Mouse (Mus musculus): Measurements from ENCODE around the gene Abcb11. TPM values are rescaled to one million over a fixed set of nuclear protein-coding genes. Genes with fewer than 3 reads are reported as not detected.
A peak's percentile ranks its signal among the peaks of the same experiment; 100 is the strongest.
"Not testable (repeated sequence)": the region's sequence is repeated elsewhere in the genome, so short reads cannot be mapped to it uniquely, and the experiment has no call there.

Gene Abcb11
- not detected in 2 replicates for total RNA-seq (2015)
- not detected in 2 replicates for total RNA-seq (2017)

DNA sequence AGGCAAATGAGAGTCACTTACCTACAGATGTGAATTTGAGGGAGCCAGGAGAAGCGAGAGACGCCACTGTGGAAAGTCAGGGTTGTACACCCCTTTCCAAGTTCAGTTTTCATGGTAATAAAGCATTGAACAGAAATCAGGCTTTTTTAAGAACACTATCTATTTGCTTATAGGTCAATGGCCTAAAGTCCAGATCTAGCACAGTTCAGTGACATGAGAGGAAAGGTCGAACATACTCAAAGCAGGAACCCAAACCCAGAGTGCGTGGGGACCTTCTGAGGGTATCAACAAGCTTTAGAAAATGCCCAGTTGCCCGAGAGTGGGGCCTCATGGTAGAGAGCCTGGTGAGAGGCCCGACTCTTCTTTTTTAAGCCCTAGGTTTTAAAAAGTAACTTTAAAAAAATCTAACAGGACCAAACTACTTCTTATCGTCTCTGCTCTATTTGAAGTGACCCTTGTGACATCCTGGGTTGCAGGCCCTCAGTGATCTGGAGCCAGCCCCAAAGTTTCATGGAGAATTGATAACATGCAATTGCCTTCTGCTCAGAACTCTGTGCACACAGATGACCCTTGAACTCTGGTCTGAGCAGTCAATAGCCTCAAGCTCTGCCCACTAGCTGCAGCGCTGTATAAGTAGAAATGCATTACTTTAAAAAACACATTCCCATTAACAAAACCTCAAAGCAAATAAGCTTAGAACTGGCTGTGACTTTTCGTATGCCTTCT is at the start of gene Abcb11:
TSS of gene Abcb11 (minus strand) at position 121 of the 726 bp plus-strand sequence.
- no peak for ATAC-seq (replicated peaks; ENCODE audit: poor library complexity)

DNA sequence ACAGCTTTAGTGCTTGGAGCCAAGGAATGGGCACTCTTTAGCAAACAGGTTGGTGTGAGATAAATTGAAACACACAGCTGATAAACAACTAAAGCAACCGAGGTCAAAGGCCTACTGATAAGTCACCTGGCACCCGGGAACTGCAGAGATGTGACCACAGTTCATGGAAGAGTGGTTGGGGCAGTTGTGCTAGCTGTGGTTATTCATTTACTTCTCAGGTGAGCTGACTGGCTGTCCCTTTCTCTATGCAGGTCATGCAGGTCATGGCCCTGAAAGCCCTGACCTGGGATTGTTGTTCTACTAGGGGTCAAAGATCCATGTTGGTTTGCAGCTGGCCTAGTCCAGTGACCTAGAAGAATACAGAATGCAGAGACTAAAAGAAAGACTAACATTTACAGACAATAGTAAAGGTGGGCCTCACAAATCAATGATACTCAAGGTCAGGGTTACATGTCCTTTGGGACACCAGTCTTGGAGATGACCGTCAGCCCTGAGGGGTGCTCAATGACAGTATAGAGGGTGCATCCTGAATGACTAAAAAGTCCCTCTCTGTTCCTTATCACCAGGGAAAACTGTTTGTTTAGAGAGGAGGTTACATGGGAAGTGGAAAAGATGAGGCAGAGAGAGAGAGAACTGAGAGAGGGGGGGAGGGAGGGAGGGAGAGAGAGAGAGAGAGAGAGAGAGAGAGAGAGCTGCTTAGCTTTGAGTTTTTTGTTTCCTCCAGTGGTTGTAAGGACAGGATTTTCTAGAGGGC is 43.9 kb upstream of the Abcb11 start:
- ATAC-seq (replicated peaks; ENCODE audit: poor library complexity), result no peak

DNA sequence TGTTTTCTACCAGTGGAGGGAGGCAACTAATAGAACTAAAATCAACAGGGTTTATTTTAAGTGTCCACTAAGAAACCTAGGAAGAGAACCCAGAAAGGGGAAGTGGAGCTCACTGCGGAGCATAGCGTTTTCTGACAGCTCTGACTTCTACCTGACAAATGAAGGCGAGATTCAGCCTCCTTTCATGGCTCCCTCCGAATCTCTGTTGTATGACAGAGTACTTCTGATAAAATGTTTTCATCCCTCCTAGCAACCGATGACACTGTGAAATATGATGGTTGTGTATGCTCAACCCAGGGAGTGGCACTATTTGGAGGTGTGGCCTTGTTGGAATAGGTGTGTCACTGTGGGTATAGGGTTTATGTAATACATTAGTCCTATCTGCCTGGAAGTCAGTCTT is 40.4 kb upstream of the Abcb11 start:
- ATAC-seq (replicated peaks; ENCODE audit: poor library complexity), result peak; percentile 19

DNA sequence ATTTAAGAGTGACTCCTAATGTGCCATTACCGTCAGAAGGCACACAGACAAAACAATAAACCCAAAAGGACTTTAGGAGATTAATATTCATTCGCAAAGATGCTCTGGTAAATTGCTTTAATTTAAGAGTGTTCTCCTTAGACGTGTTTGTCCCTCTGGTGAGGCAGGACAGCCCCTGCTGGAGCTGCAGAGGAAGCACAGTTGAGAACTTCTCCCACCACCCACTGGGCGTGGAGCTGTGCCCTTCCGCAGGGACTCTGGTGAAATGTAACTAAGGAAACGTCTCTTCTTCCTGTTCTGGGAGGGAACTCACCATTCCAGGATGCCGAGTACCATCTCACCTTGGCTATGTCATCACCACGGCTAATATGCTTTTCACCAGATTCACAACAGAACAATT is 39.3 kb upstream of the Abcb11 start:
- peak; percentile 74 for ATAC-seq (replicated peaks; ENCODE audit: poor library complexity)

DNA sequence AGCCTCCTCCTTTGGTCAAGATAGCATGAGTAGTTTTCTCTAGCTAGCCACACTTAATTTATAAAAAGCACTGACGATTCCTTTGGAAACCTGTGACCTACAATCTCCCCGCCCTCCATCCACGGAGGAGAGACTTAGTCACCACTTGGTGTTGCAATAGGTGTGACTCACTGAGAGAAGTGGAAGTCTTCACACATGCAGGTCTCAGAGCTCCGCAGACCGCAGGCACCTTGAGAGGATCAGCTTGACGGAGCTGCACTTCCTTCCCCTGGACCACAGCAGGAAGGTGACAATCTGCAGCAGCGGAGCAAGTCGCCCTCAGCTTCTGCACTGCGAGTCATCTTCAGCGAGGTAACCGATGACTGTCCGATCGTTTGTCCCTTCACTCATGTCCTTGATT is 37.9 kb upstream of the Abcb11 start, which contains the start of gene Dhrs9:
TSS of gene Dhrs9 (plus strand) at position 165 of the 400 bp plus-strand sequence.
- peak; percentile 96 for ATAC-seq (replicated peaks; ENCODE audit: poor library complexity)

DNA sequence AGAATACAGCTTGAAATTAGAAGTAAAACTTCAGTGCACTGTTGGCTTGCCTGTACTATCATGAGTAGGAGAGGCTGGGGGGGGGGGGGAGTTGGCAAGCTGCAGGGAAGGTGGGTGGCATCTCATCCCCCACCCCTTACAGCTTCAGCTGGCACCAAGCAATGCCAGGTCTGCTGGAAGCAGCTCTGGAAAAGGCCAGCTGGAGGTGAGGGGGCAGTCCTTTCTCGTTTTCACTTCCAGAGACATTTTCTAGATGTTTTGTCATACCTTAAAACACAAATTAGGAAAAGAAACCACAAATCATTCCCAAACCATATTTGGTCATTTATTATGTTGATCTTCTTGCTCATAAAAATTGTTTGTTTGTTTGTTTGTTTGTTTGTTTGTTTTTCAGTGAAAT is 37.4 kb upstream of the Abcb11 start:
- no peak for ATAC-seq (replicated peaks; ENCODE audit: poor library complexity)

DNA sequence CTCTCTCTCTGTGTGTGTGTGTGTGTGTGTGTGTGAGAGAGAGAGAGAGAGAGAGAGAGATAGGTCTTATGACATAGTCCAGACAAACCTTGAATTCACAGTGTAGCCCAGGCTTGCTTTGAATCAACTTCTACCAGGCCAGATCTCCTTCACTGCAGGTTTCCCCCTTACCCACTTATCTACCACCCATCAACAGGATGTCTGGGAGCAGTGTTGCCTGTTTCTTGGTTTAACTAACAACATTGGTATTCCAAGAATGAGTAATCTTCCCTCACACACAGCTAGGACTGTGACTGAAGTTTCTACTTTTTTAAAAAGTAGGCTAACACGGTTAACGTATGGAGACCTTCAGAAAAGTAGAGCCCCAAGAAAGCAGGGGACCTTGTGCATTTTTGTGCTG is 34.4 kb upstream of the Abcb11 start:
- no peak for ATAC-seq (replicated peaks; ENCODE audit: poor library complexity)

DNA sequence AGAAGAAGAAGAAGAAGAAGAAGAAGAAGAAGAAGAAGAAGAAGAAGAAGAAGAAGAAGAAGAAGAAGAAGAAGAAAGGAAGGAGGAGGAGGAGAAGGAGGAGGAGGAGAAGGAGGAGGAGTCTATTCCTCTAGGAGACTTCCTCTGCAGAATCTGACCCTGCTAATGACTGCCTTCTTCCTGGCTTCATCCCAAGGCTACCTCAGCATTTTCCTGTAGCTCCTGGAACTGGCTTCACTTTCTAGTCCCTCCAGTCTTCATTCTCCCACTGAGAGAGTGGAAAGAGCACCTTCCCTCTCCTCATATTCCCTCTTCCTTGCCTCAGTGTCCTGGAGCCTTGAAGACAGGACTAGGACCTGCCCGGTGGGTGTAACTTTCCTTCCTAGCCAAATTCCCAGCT is 22.9 kb upstream of the Abcb11 start:
- ATAC-seq (replicated peaks; ENCODE audit: poor library complexity), result no peak

DNA sequence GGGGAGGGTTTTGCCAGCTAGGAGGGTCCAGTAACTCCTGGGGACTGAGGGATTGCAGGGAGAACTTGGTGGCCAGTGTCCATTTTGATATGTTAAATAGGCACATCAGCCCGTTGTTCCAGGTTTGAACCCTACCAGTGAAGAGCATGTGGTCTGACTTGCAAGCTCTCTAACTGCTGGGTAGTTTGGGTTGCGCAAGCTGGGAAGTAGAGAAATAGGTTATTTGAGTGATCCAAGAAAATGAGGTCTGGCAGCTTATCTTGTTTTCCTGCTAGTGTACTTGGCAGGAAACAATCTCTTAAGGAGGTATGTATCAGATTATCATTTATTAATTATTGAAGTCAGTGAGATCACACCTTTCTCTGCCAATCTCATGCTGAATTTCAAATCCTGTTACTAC is 22.4 kb upstream of the Abcb11 start:
- no peak; the same call in 1 of the 2 replicates for ATAC-seq (replicated peaks; ENCODE audit: poor library complexity)

DNA sequence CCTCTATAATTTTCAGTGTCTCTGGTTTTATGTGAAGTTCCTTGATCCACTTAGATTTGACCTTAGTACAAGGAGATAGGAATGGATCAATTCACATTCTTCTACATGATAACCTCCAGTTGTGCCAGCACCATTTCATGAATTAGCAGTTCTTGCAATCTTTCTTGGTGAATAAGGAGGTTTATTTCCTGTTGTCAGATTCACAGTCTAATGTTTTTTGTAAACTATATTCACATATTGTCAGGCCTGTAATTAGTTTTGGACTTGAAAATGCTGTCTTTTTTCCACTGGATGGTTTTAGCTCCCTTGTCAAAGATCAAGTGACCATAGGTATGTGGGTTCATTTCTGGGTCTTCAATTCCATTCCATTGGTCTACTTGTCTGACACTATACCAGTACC is 13.0 kb upstream of the Abcb11 start:
- ATAC-seq (replicated peaks; ENCODE audit: poor library complexity), result peak; percentile 100

DNA sequence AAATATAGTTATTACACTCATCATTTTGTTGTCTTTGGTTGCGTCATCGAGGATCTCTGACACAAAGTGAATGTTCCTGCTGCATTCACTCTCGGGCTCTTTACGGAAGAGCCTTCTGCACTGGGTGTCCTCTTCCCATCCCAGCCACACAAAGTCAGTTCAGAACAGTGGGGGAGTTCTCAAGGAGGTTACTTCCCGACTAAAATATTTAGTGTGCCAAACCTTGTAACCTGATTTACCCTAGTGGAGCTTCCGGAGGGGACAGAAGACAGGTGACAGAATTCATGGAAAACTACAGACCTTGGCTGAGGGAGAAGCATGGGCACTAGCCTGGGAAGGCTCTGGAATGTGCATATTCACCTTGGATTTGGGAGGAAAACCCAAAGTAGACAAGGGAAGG is 910 bp downstream of the Abcb11 start:
- ATAC-seq (replicated peaks; ENCODE audit: poor library complexity), result no peak

DNA sequence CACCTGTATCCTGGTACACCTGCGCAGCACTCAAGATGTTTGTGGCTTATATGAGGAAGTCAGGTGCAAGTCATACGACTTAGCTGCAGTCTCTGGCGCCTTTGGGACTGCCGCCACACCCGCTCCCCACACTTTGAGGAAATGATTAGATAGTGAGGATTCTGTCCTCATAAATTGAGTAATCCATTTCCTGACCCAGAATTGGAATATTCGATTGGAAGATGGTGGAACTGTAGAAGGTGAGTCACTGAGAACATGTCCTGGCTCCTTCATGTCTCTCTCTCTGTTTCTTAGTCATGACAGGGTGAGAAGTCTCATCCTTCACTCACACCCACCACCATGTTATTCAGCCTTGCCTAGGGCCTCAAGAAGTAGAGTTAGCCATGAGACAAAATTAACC is 10.9 kb downstream of the Abcb11 start:
- ATAC-seq (replicated peaks; ENCODE audit: poor library complexity), result not testable (repeated sequence)

DNA sequence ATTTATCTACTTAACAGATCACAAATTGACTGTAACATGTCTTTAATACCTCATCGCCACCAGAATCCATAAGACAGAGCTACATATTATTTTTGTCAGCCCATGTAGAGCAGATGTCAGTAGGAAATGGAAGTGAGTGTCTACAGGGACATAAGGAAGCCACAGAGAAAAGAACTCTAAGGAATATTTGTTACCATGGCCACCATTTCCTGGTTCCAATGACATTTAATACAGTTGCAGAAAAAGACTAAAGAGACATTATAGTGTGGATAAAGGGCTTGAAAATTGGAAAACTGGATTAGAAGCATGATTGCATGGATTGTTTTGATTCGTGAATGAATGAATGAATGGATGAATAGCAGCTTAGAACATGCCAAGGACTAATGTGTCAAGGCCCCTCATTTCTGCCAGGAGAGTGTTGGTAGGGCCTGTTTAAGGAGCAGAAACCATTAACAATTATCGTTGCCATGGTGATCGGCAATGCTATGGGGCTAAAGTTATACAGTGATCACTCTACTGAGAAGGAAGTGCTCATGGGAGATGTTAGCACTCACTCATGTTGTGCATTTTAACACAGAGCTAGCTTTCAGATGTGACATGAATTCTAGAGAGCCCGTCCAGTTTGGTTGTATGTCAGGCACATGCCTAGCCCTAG is 13.8 kb downstream of the Abcb11 start:
- no peak for ATAC-seq (replicated peaks; ENCODE audit: poor library complexity)

DNA sequence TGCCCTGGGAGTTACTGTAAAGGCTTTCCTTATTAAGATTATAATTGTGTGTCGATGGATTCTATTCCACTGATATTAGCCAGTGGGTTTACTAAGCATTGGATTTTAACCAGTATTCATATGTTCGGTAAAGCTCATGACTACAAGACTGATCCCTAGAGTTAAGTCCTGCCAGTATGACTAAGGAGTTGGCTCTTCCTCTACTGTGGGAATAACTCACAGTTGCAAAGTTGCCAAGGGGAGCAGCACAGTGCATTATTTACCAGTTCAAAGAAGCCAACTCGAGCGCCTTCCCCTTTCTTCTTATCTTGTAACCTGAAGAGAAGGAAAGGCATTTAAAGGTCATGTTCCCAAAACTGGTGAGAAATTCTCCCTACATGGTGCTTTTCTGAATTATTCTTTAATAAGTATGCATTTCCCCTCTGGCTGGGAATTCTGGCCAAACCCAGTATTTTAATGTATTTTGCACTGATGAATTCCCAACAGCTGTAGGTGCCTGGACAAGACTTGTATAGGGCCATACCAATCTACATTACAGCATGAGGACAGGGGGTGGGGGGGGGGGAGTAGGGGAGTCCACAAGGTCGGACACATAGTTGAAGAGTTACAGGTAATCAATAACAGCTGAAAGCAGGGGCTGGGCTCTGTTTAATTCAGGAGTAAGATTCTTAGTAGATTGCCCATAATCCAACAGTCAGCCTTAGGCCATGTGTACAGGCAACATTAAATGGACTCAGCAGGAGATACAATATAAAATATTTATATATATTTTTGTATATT is 17.3 kb downstream of the Abcb11 start:
- ATAC-seq (replicated peaks; ENCODE audit: poor library complexity), result no peak

DNA sequence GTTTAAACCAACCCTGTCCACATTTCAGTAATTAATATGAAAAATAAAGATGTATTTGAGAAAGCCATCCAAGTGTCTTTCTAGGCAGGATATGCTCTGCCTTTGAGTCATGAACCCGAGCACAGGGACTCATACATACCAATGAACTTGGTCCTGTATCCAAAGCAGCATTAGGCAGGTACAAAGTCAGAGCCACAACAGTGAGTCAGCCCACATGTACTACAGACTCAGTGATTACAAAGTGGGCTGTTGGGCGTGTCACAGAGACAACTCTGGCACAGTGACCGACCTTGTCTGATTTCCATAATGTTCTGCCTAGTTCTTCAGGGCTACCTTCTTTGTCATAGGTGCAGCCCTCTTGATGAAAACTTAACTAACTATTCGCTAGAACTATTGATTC is 19.4 kb downstream of the Abcb11 start:
- no peak for ATAC-seq (replicated peaks; ENCODE audit: poor library complexity)

DNA sequence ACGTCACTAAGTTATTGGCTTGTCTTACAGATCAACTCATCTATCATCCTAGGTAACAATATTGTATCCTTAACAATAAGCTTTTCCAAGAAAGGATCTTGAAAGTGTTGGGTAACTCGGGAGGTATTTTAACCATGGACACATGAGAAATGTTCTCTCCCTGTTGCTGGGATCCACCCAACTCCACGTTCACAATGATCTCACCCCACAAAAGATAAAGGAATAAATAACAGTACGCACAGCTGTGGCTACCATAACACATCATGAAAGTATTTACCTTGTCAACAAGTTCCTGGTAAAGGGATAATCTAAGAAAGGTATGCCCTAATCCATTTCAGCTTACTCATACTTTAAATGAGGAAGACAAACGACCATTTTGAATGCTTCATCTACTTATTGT is 21.0 kb downstream of the Abcb11 start:
- no peak for ATAC-seq (replicated peaks; ENCODE audit: poor library complexity)

DNA sequence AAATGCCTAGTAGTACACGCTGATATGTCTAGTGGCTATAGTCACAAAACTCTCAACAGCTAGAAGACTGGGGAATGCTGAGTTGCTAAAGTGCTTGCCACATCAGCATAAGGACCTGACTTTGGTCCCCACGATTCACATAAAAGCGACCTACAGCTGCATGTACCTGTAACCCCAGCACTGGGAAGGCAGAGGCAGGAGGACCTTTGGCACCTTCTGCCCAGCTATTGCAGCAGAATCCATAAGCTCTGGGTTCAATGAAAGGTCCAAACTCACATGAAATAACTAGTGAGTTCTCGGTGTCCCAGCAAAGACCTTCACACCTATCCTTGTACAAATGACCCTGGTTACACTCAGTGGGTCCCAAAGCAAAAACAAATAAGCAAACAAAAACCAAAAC is 31.1 kb downstream of the Abcb11 start:
- ATAC-seq (replicated peaks; ENCODE audit: poor library complexity), result no peak

DNA sequence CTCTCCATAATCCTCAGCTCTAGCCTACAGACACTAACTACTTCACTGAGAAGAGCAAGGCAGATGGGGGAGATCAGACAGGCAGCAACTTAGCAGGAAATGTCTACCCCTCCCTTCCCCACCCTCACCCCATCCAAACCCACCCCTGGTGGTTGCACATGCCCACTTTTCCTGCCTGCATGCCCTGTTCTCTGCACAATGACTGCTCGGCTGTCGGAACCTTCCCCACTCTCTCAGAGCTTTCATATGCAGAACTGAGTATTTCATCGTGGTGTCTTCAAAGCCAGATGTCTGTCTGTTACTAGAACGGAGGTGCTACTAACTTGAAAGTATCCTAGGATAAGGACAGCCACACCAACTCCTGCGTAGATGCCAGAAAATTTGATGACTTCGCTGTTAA is 34.3 kb downstream of the Abcb11 start:
- ATAC-seq (replicated peaks; ENCODE audit: poor library complexity), result no peak

DNA sequence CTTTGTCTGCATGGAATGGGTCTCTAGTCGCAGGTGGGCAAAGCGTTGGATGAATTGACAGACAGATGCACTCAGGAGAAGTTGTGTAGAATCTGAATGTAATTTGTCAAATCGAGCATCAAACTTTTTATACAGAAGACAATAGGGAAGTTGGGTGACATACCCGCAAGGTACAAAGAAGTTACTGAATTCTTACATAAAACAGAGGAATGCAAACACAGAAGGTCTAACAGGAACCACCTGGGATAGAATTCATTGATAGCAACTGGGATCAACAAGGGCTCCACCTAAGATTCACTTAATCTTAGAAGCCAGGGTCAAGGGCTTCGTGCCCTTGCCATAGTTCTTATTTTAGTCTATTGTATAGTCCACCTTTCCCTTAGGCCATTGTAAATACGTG is 41.8 kb downstream of the Abcb11 start:
- ATAC-seq (replicated peaks; ENCODE audit: poor library complexity), result not testable (repeated sequence)

DNA sequence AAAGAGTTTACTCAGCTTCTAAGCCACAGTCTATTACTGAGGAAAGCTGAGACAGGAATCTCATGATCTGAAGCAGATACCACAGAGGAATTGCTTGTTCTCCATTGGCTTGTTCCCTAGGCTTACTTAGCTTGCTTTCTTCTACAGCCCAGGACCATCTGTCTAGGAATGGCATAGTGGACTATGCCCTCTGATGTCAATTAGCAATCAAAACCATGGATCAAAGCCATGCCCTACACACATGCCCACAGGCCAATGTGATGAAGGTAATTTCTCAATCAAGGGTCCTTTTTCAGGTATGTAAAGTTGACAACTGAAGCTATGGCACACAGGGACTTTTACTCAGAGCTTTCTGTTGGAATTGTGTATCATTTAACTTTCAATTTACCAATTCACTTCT is 47.9 kb downstream of the Abcb11 start:
- no peak for ATAC-seq (replicated peaks; ENCODE audit: poor library complexity)

DNA sequence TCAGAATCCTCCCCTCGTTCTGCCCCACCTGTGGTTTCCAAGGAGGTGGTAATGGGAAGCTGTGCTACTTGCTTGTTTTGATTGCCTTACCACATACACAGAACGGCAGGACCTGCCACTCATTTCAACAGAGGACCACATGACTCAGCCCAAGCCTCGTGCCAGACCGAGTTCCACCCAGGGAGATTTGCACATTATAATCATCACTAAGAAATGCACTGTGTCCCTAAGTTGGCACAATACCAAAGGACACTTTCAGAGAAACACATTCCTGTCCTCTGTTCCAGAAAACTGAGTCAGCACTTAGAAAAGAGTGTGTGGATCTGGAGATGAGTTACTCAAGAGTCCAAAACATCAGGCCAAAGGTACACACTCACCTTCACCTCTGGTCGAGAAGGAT is 53.4 kb downstream of the Abcb11 start:
- ATAC-seq (replicated peaks; ENCODE audit: poor library complexity), result 0 out of 2 replicates have a peak, but pooled peaks have one; percentile 26

All from megakaryocyte progenitor cell, adult 5-6 weeks (primary cell).